Comparison of ENCODE assay signal across 8 mouse cellular contexts in the genomic region with DNA sequence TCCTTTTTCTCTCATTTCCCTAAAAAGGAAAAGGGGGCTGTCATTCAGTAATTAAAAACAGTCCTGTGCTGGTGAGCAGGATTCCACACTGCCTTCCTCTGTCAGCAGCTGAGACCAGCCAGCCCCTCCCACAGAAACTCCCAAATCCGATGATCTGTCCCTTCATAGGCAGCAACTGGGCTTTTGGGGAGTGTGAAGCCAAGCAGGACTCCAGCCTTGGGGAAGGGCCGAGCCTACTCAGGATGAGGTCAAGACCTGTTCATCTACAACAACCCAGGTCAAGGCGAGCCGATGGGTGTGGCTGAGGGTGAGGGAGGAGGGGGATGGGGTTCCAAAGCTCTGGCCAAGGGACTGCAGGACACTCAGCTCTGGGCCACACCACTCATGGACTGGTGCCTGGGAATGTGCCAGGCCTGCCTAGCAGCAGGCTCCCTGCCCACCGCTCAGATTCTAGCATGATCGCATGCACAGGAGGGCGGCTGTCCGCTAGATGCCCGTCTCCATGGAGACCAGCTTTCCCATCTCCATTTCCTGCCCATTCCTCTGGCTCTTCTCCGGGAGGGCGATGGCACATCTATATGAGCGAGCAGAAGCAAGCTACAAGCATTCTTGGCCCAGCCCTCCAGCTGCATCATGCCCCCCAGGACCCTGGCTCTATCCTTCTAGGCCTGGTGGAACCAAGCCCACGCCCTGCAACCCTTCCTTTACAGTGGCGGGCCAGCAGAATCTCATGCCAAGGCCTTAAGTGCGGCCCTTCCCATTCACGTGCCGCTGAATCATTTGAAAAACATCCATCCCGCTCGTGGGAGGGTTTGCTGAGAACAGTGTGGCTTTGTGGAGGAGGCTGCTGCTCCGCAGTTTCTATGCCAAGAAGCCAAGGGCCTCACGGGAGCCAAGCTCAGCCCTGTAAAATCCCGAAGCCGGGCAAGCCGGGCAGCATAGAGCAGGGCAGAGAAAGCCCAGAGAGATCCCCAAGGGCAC. TPM values are rescaled to one million over a fixed set of nuclear protein-coding genes. Genes with fewer than 3 reads are reported as not detected.
DNase-seq lines count a peak whose midpoint lies in the region; ATAC-seq lines count a peak whose summit lies in the region.

No protein-coding gene starts in this region.

- no peak overlapping the region for H3K4me2 ChIP-seq in midbrain, embryonic 13.5 days (replicated peaks)

- no peak overlapping the region for H3K4me3 ChIP-seq in midbrain, embryonic 13.5 days (replicated peaks)

- DNase-seq in adrenal gland, adult 8-10 months = peak; percentile 22
- DNase-seq in cerebellum, adult 9-11 months = peak; percentile 70
- DNase-seq in frontal cortex, postnatal 14 days (ENCODE audit: low spot score in 2 of 2) = peak; percentile 73 to 85
- DNase-seq in heart, postnatal 4 days = peak; percentile 73
- peak; percentile 82 to 87 for DNase-seq in layer of hippocampus, postnatal 36 days
- DNase-seq in testis, postnatal 10 days (ENCODE audit: low spot score) = peak; percentile 80

- peaks cover 3% of the 10 kb centered on the region; the same call in 1 of the 2 replicates for H3K9me3 ChIP-seq in midbrain, embryonic 13.5 days

- peak overlapping the region; percentile 81 for H3K27ac ChIP-seq in midbrain, embryonic 13.5 days

- H3K9ac ChIP-seq in midbrain, embryonic 13.5 days (replicated peaks) = no peak overlapping the region

- peaks cover 6% of the 10 kb centered on the region; the same call in 1 of the 2 replicates for H3K36me3 ChIP-seq in midbrain, embryonic 13.5 days

- peaks cover 23% of the 10 kb centered on the region for H3K4me1 ChIP-seq in midbrain, embryonic 13.5 days (replicated peaks)

- no peaks in the 10 kb centered on the region for H3K27me3 ChIP-seq in midbrain, embryonic 13.5 days

- WGBS in midbrain, embryonic 13.5 days = 68% methylated on average over 24 of the region's 24 CpGs

- peak; percentile 85 for ATAC-seq in midbrain, embryonic 13.5 days
- ATAC-seq in monocyte, adult 5-6 weeks (replicated peaks; ENCODE audit: insufficient number of reproducible peaks, low FRiP score, low TSS enrichment, poor library complexity, severe bottlenecking) = no peak

RNA-seq across cellular contexts. Expression of gene Cep295nl, which starts 15.0 kb away (rescaled TPM):
- 1 to 10 TPM in 2 of 4 experiments, under 1 TPM in 2; 0.41 to 2.9 (median 1.6) TPM for total RNA-seq in adrenal gland, adult 8-10 months (2022)
- total RNA-seq in heart, postnatal 4 days (2021) = 1 to 10 TPM; 1.9 to 2.5 TPM
- total RNA-seq in layer of hippocampus, postnatal 36 days (2021) = 1 to 10 TPM; 1.2 to 1.4 TPM
- 0.17 and 0.22 TPM in 2 replicates for polyA plus RNA-seq in midbrain, embryonic 13.5 days (2015; fragmentation: Nextera tagmentation; extraction: Ambion mirVana)
- 1.6 to 2.8 TPM in 2 of 3 replicates, not detected in the other for total RNA-seq in monocyte, adult 5-6 weeks (2017)

RNA-seq across cellular contexts. Expression of gene Timp2, which starts 28.3 kb away (rescaled TPM):
- 100 to 1,000 TPM in 3 of 4 experiments, 10 to 100 TPM in 1; 95.5 to 261 (median 186) TPM for total RNA-seq in adrenal gland, adult 8-10 months (2022)
- total RNA-seq in heart, postnatal 4 days (2021) = 100 to 1,000 TPM; 206 to 223 TPM
- total RNA-seq in layer of hippocampus, postnatal 36 days (2021) = 100 to 1,000 TPM; 187 to 191 TPM
- 37.2 and 42.2 TPM in 2 replicates for polyA plus RNA-seq in midbrain, embryonic 13.5 days (2015; fragmentation: Nextera tagmentation; extraction: Ambion mirVana)
- 19.4 to 46.1 TPM (median 27.0 TPM) in 3 replicates for total RNA-seq in monocyte, adult 5-6 weeks (2017)

RNA-seq across cellular contexts. Expression of gene Usp36, which starts 37.2 kb away (rescaled TPM):
- 10 to 100 TPM; 21.0 to 36.9 (median 28.9) TPM for total RNA-seq in adrenal gland, adult 8-10 months (2022)
- 10 to 100 TPM; 15.5 to 18.7 TPM for total RNA-seq in heart, postnatal 4 days (2021)
- 10 to 100 TPM; 22.5 to 25.5 TPM for total RNA-seq in layer of hippocampus, postnatal 36 days (2021)
- 16.3 and 16.8 TPM in 2 replicates for polyA plus RNA-seq in midbrain, embryonic 13.5 days (2015; fragmentation: Nextera tagmentation; extraction: Ambion mirVana)
- total RNA-seq in monocyte, adult 5-6 weeks (2017) = 13.1 to 29.6 TPM (median 14.8 TPM) in 3 replicates

Comparison
In these comparisons a context has a peak if more than half of its experiments do, and no peak if none do; other contexts are left out.
1. DNase-seq: peak in every context shown above with its lines; median percentile 84 in layer of hippocampus, postnatal 36 days; 80 in testis, postnatal 10 days; 79 in frontal cortex, postnatal 14 days; 73 in heart, postnatal 4 days; 70 in cerebellum, adult 9-11 months; 22 in adrenal gland, adult 8-10 months.